Mouse (Mus musculus) gastrocnemius, postnatal 25 days (tissue): ENCODE measurements at regions not wholly inside any gene's neighbourhood (a gene's known extent, or its start where the extent isn't known, plus 50 kb on each side); places are given as distances from the start of the nearest gene placed in this dataset.

Experiments used
- DNase-seq: peaks from one replicate; pipeline ENCODE4 v3.0.0; 2022

- DNase-seq = no peak
These were observed 65.3 kb downstream of the Cdca7 start for GRCm38 (mm10) chr2:72541246-72541645.

GRCm38 (mm10) chr2:72545453-72545852 is 69.5 kb downstream of the Cdca7 start:
- DNase-seq = no peak

- DNase-seq = no peak
These were observed 70.5 kb downstream of the Cdca7 start for GRCm38 (mm10) chr2:72546476-72546875.

GRCm38 (mm10) chr2:72546963-72547362 is 71.0 kb downstream of the Cdca7 start:
- no peak for DNase-seq

- DNase-seq = no peak
These were observed 75.3 kb downstream of the Cdca7 start for GRCm38 (mm10) chr2:72551268-72551667.

- DNase-seq = peak; percentile 67
These were observed 78.6 kb downstream of the Cdca7 start for GRCm38 (mm10) chr2:72554603-72555002.

- DNase-seq = peak; percentile 40
These were observed 79.2 kb downstream of the Cdca7 start for GRCm38 (mm10) chr2:72555116-72555515.

- DNase-seq = no peak
These were observed 79.6 kb downstream of the Cdca7 start for GRCm38 (mm10) chr2:72555556-72555955.

GRCm38 (mm10) chr2:72556064-72556821 is 80.3 kb downstream of the Cdca7 start:
- no peak for DNase-seq

GRCm38 (mm10) chr2:72557161-72557560 is 81.2 kb downstream of the Cdca7 start:
- peak; percentile 29 for DNase-seq

GRCm38 (mm10) chr2:72557565-72558260 is 81.8 kb downstream of the Cdca7 start:
- DNase-seq = no peak

GRCm38 (mm10) chr2:72561383-72561782 is 85.4 kb downstream of the Cdca7 start:
- DNase-seq = no peak

- no peak for DNase-seq
These were observed 102.4 kb downstream of the Cdca7 start for GRCm38 (mm10) chr2:72578322-72578721.

- DNase-seq = no peak
These were observed 105.2 kb downstream of the Cdca7 start for GRCm38 (mm10) chr2:72581136-72581535.

GRCm38 (mm10) chr2:72588814-72589213 is 112.9 kb downstream of the Cdca7 start:
- peak; percentile 13 for DNase-seq

- DNase-seq = no peak
These were observed 116.1 kb downstream of the Cdca7 start for GRCm38 (mm10) chr2:72592011-72592410.

- no peak for DNase-seq
These were observed 121.3 kb downstream of the Cdca7 start for GRCm38 (mm10) chr2:72596994-72597925.

GRCm38 (mm10) chr2:72597941-72598340 is 122.0 kb downstream of the Cdca7 start:
- no peak for DNase-seq

- peak; percentile 31 for DNase-seq
These were observed 124.8 kb downstream of the Cdca7 start for GRCm38 (mm10) chr2:72600723-72601122.

GRCm38 (mm10) chr2:72602152-72602551 is 126.2 kb downstream of the Cdca7 start:
- no peak for DNase-seq

GRCm38 (mm10) chr2:72612221-72612620 is 136.3 kb downstream of the Cdca7 start:
- peak; percentile 16 for DNase-seq

- peak; percentile 75 for DNase-seq
These were observed 138.3 kb downstream of the Cdca7 start for GRCm38 (mm10) chr2:72614256-72614655.

- DNase-seq = no peak
These were observed 139.9 kb downstream of the Cdca7 start for GRCm38 (mm10) chr2:72615869-72616268.
